Mouse (Mus musculus) hindbrain, embryonic 16.5 days (tissue): ENCODE results near the gene Spata18. TPM values are rescaled to one million over a fixed set of nuclear protein-coding genes. Genes with fewer than 3 reads are reported as not detected.

ENCODE experiments used
- ATAC-seq: fragments of 200-750 bp; cut with Nextera tagmentation; 2 replicates; pipeline ENCODE4 v1.8.0; 2017; ENCODE audit warnings: moderate TSS enrichment, moderate library complexity
- H3K27ac ChIP-seq: fragments of 300-500 bp; sonication (generic); 2 replicates; pipeline ENCODE4 v1.5.1; 2014; ENCODE audit warnings: low read depth, mild to moderate bottlenecking, control low read depth, low read length, moderate library complexity
- H3K27me3 ChIP-seq: fragments of 300-500 bp; sonication (generic); replicated peaks from 2 replicates; pipeline ENCODE4 v1.6.1; 2014; ENCODE audit warnings: low read length; ENCODE audit not compliant: control insufficient read depth, insufficient read depth
- H3K36me3 ChIP-seq: fragments of 300-500 bp; sonication (generic); 2 replicates; pipeline ENCODE4 v1.6.1; 2014; ENCODE audit warnings: mild to moderate bottlenecking, low read length, moderate library complexity, mixed read lengths; ENCODE audit not compliant: control insufficient read depth, insufficient read depth
- H3K4me1 ChIP-seq: fragments of 300-500 bp; sonication (generic); 2 replicates; pipeline ENCODE4 v1.6.1; 2014; ENCODE audit warnings: low read depth, low read length; ENCODE audit not compliant: control insufficient read depth, insufficient read depth
- H3K4me2 ChIP-seq: fragments of 300-500 bp; sonication (generic); 2 replicates; pipeline ENCODE4 v1.6.1; 2014; ENCODE audit warnings: mild to moderate bottlenecking, low read length, control low read depth, moderate library complexity
- H3K4me3 ChIP-seq: fragments of 300-500 bp; sonication (generic); 2 replicates; pipeline ENCODE4 v1.5.1; 2014; ENCODE audit warnings: mild to moderate bottlenecking, low read length, control low read depth, moderate library complexity
- H3K9ac ChIP-seq: fragments of 300-500 bp; sonication (generic); 2 replicates; pipeline ENCODE4 v1.6.1; 2014; ENCODE audit warnings: low read depth, mild to moderate bottlenecking, control low read depth, low read length, moderate library complexity
- H3K9me3 ChIP-seq: fragments of 300-500 bp; sonication (generic); 2 replicates; pipeline ENCODE4 v1.6.1; 2014; ENCODE audit warnings: mild to moderate bottlenecking, low read length, moderate library complexity; ENCODE audit not compliant: control insufficient read depth
- WGBS: fragments of 180-500 bp; shearing (Covaris S2); extraction: QIAGEN DNeasy Blood & Tissue Kit; methylation state at CpG from one replicate; pipeline ENCODE4 v1.1.7; 2014; 5-methylcytosine and 5-hydroxymethylcytosine counted together
- polyA plus RNA-seq: library from polyadenylated mRNA; unstranded; fragments of >200 nt; fragmentation: Nextera tagmentation; extraction: Ambion mirVana; gene quantifications from 2 replicates; pipeline ENCODE4 v1.2.1, GENCODE M21; 2015

Spata18 gene
- polyA plus RNA-seq, 1 experiment from 2014 or later, result 0.78 TPM

- WGBS, result 85% methylated on average over 6 of the region's 6 CpGs
- no peaks in the 10 kb centered on the region for H3K27me3 ChIP-seq
Measured at GRCm38 (mm10) chr5:73683221-73683620, 32.0 kb downstream of the Spata18 start.

GRCm38 (mm10) chr5:73683706-73684409 is 32.7 kb downstream of the Spata18 start:
- H3K9me3 ChIP-seq, result no peaks in the 10 kb centered on the region
- no peak overlapping the region for H3K4me3 ChIP-seq
- no peaks in the 10 kb centered on the region for H3K4me1 ChIP-seq
- H3K9ac ChIP-seq, result no peak overlapping the region
- H3K36me3 ChIP-seq, result no peaks in the 10 kb centered on the region
- no peaks in the 10 kb centered on the region for H3K27me3 ChIP-seq
- WGBS, result 63% methylated on average over 9 of the region's 9 CpGs
- no peak overlapping the region for H3K4me2 ChIP-seq
- no peak overlapping the region for H3K27ac ChIP-seq
- ATAC-seq, result no peak

More at GRCm38 (mm10) chr5:73683221-73683620, 32.0 kb downstream of the Spata18 start:
- Histone ChIP-seq H3K4me3 (no peak overlapping the region), H3K9ac (no peak overlapping the region), H3K36me3 (no peaks in the 10 kb centered on the region), H3K9me3 (no peaks in the 10 kb centered on the region), H3K27ac (no peak overlapping the region), H3K4me1 (no peaks in the 10 kb centered on the region), H3K4me2 (no peak overlapping the region)
- ATAC-seq, result no peak

- Histone ChIP-seq H3K36me3 (no peaks in the 10 kb centered on the region), H3K27me3 (no peaks in the 10 kb centered on the region), H3K4me2 (no peak overlapping the region), H3K4me3 (no peak overlapping the region), H3K9ac (no peak overlapping the region), H3K4me1 (no peaks in the 10 kb centered on the region), H3K27ac (no peak overlapping the region), H3K9me3 (no peaks in the 10 kb centered on the region)
- ATAC-seq, result peak; percentile 64; the same call in 1 of the 2 replicates
- 26% methylated on average over 4 of the region's 4 CpGs for WGBS
Measured at GRCm38 (mm10) chr5:73686149-73686548, 35.0 kb downstream of the Spata18 start.

- ATAC-seq, result no peak
- H3K27ac ChIP-seq, result no peak overlapping the region
- 100% methylated on average over 1 of the region's 1 CpGs for WGBS
- H3K9me3 ChIP-seq, result no peaks in the 10 kb centered on the region
- H3K4me3 ChIP-seq, result no peak overlapping the region
- H3K36me3 ChIP-seq, result no peaks in the 10 kb centered on the region
- no peak overlapping the region for H3K4me2 ChIP-seq
- no peak overlapping the region for H3K9ac ChIP-seq
- H3K27me3 ChIP-seq, result no peaks in the 10 kb centered on the region
- no peaks in the 10 kb centered on the region for H3K4me1 ChIP-seq
Measured at GRCm38 (mm10) chr5:73688576-73688975, 37.4 kb downstream of the Spata18 start.

- no peaks in the 10 kb centered on the region for H3K36me3 ChIP-seq
- 55% methylated on average over 2 of the region's 2 CpGs for WGBS
- H3K4me3 ChIP-seq, result no peak overlapping the region
- H3K4me1 ChIP-seq, result no peaks in the 10 kb centered on the region
- H3K27ac ChIP-seq, result no peak overlapping the region
- H3K9ac ChIP-seq, result no peak overlapping the region
- H3K9me3 ChIP-seq, result no peaks in the 10 kb centered on the region
- H3K4me2 ChIP-seq, result no peak overlapping the region
- no peak for ATAC-seq
- no peaks in the 10 kb centered on the region for H3K27me3 ChIP-seq
Measured at GRCm38 (mm10) chr5:73690146-73690545, 39.0 kb downstream of the Spata18 start.

- Histone ChIP-seq H3K4me1 (no peaks in the 10 kb centered on the region), H3K27ac (no peak overlapping the region), H3K4me2 (no peak overlapping the region), H3K4me3 (no peak overlapping the region), H3K9me3 (no peaks in the 10 kb centered on the region), H3K27me3 (no peaks in the 10 kb centered on the region), H3K36me3 (no peaks in the 10 kb centered on the region), H3K9ac (no peak overlapping the region)
- no peak for ATAC-seq
- 36% methylated on average over 15 of the region's 15 CpGs for WGBS
Measured at GRCm38 (mm10) chr5:73691723-73692520, 40.7 kb downstream of the Spata18 start.

GRCm38 (mm10) chr5:73693778-73694177 is 42.6 kb downstream of the Spata18 start:
- no peak overlapping the region for H3K4me2 ChIP-seq
- WGBS, result 83% methylated on average over 1 of the region's 1 CpGs

GRCm38 (mm10) chr5:73694254-73695015 is 43.3 kb downstream of the Spata18 start:
- no peaks in the 10 kb centered on the region for H3K27me3 ChIP-seq
- no peak overlapping the region for H3K4me2 ChIP-seq
- no peaks in the 10 kb centered on the region for H3K9me3 ChIP-seq
- no peaks in the 10 kb centered on the region for H3K36me3 ChIP-seq
- no peak overlapping the region for H3K27ac ChIP-seq
- H3K4me1 ChIP-seq, result no peaks in the 10 kb centered on the region
- no peak overlapping the region for H3K9ac ChIP-seq
- no peak for ATAC-seq
- WGBS, result 80% methylated on average over 4 of the region's 4 CpGs
- H3K4me3 ChIP-seq, result no peak overlapping the region

More at GRCm38 (mm10) chr5:73693778-73694177, 42.6 kb downstream of the Spata18 start:
- Histone ChIP-seq H3K36me3 (no peaks in the 10 kb centered on the region), H3K4me3 (no peak overlapping the region), H3K9me3 (no peaks in the 10 kb centered on the region), H3K9ac (no peak overlapping the region), H3K27me3 (no peaks in the 10 kb centered on the region), H3K27ac (no peak overlapping the region), H3K4me1 (no peaks in the 10 kb centered on the region)
- no peak for ATAC-seq

- no peak overlapping the region for H3K4me2 ChIP-seq
- H3K9me3 ChIP-seq, result no peaks in the 10 kb centered on the region
- no peak overlapping the region for H3K4me3 ChIP-seq
- no peak overlapping the region for H3K27ac ChIP-seq
- no peaks in the 10 kb centered on the region for H3K4me1 ChIP-seq
- H3K36me3 ChIP-seq, result no peaks in the 10 kb centered on the region
- no peaks in the 10 kb centered on the region for H3K27me3 ChIP-seq
- H3K9ac ChIP-seq, result no peak overlapping the region
- WGBS, result 82% methylated on average over 4 of the region's 4 CpGs
- no peak for ATAC-seq
Measured at GRCm38 (mm10) chr5:73697700-73698099, 46.5 kb downstream of the Spata18 start.
